Mouse (Mus musculus) heart, adult 2 months (tissue): Measurements from ENCODE around the gene Trp53. TPM values are rescaled to one million over a fixed set of nuclear protein-coding genes. Genes with fewer than 3 reads are reported as not detected.

Experiments used
- DNase-seq, 2 experiments: peaks; one replicate each; pipeline ENCODE4 v3.0.0; 2021
- H3K27ac ChIP-seq: fragments of 200-600 bp; 2 replicates; pipeline ENCODE4 v1.8.1; 2022
- H3K27me3 ChIP-seq: fragments of 200-500 bp; 2 replicates; pipeline ENCODE4 v1.6.1; 2012; ENCODE audit warnings: mild to moderate bottlenecking, low read length, inconsistent platforms, mixed read lengths; ENCODE audit not compliant: control insufficient read depth, insufficient read depth
- H3K36me3 ChIP-seq: fragments of 200-500 bp; 2 replicates; pipeline ENCODE4 v1.6.1; 2012; ENCODE audit warnings: low read length, inconsistent platforms; ENCODE audit not compliant: control insufficient read depth, insufficient read depth
- H3K4me1 ChIP-seq: fragments of 200-500 bp; 2 replicates; pipeline ENCODE4 v1.6.1; 2011; ENCODE audit warnings: low read length; ENCODE audit not compliant: control insufficient read depth, insufficient read depth
- H3K4me3 ChIP-seq: fragments of 200-600 bp; 2 replicates; pipeline ENCODE4 v1.8.1; 2022
- H3K79me2 ChIP-seq: fragments of 200-500 bp; replicated peaks from 2 replicates; pipeline ENCODE4 v1.6.1; 2012; ENCODE audit warnings: mild to moderate bottlenecking, inconsistent platforms, low read length, moderate library complexity, mixed read lengths; ENCODE audit not compliant: control insufficient read depth, insufficient read depth
- H3K9ac ChIP-seq: fragments of 200-500 bp; 2 replicates; pipeline ENCODE4 v1.6.1; 2012; ENCODE audit warnings: low read depth, mild to moderate bottlenecking, control low read depth, inconsistent platforms, low read length, mixed read lengths
- CTCF ChIP-seq: fragments of 200-600 bp; IDR thresholded peaks from 2 replicates; pipeline ENCODE4 v1.8.1; 2022; ENCODE audit warnings: antibody characterized with exemption, mild to moderate bottlenecking, moderate library complexity
- EP300 ChIP-seq: fragments of 200-500 bp; IDR thresholded peaks from 2 replicates; pipeline ENCODE4 v1.6.1; 2011; ENCODE audit warnings: low read depth, low read length, control low read depth; ENCODE audit not compliant: insufficient read depth
- POLR2A ChIP-seq: fragments of 200-500 bp; IDR thresholded peaks from 2 replicates; pipeline ENCODE4 v1.6.1; 2011; ENCODE audit warnings: mild to moderate bottlenecking, low read depth, low read length, control low read depth; ENCODE audit not compliant: insufficient read depth
- WGBS: fragments of 180-500 bp; shearing (Covaris S2); methylation state at CpG from one replicate; pipeline ENCODE4 v1.1.7; 2018; 5-methylcytosine and 5-hydroxymethylcytosine counted together
- intact Hi-C: fragments of 180-260 bp; cut with DNase I; formaldehyde crosslinking; loops from one replicate; pipeline ENCODE4 v1.15.1; 2025
- polyA plus RNA-seq: library from polyadenylated mRNA; depleted of rRNA; stranded (reverse); fragments of >200 nt; gene quantifications from 2 replicates; pipeline ENCODE4 v1.2.3, GENCODE M21; 2012
- total RNA-seq, 2 experiments: library from RNA; stranded (reverse); gene quantifications; 2 replicates each; pipeline ENCODE4 v1.2.3; 2021

Trp53 gene
- total and polyA plus RNA-seq, 3 experiments, result 13.6 to 35.0 (median 15.3) TPM

- no peaks in the 10 kb centered on the region for H3K79me2 ChIP-seq
- no peaks in the 10 kb centered on the region for H3K27me3 ChIP-seq
- H3K4me1 ChIP-seq, result no peaks in the 10 kb centered on the region
- no peak overlapping the region for H3K27ac ChIP-seq
- H3K4me3 ChIP-seq, result no peak overlapping the region
- WGBS, result 96% methylated on average over 6 of the region's 6 CpGs
- TF ChIP-seq EP300 (no peak), CTCF (no peak), POLR2A (no peak)
- H3K36me3 ChIP-seq, result no peaks in the 10 kb centered on the region
- no peak for DNase-seq
- intact Hi-C loops, result no loop called here
- H3K9ac ChIP-seq, result no peak overlapping the region
Measured at GRCm38 (mm10) chr11:69594853-69595252, 14.7 kb downstream of the Trp53 start.

DNA sequence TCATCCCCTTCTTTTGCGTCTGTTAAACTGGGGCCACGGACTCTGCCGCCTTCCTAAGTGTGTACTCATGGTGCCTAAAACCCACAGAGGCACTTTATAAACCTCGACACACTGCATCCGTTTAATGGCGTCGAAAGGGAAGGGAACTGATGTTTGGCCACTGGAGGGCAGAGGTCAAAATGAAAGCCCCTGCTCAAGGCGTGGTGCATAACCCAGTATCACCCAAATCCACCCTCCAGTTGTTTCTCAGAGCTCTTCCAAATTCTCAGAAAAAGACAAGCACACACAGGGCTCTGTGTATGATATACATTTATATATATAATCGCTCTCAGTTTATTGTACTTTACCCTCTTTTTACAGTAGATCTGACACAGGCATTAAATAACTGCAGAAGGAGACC is 19.3 kb downstream of the Trp53 start:
- Histone ChIP-seq H3K79me2 (no peaks in the 10 kb centered on the region), H3K36me3 (no peaks in the 10 kb centered on the region), H3K9ac (no peak overlapping the region), H3K4me1 (peaks cover 10% of the 10 kb centered on the region), H3K27ac (no peak overlapping the region), H3K27me3 (no peaks in the 10 kb centered on the region), H3K4me3 (no peak overlapping the region)
- TF ChIP-seq CTCF (no peak), EP300 (no peak), POLR2A (no peak)
- intact Hi-C loops, result no loop called here
- DNase-seq, result no peak
- WGBS, result 37% methylated on average over 9 of the region's 9 CpGs

- peak overlapping the region; percentile 26; the same call in 1 of the 2 replicates for H3K27ac ChIP-seq
- H3K9ac ChIP-seq, result no peak overlapping the region
- 22% methylated on average over 6 of the region's 6 CpGs for WGBS
Measured at GRCm38 (mm10) chr11:69600098-69600497, 19.9 kb downstream of the Trp53 start.

GRCm38 (mm10) chr11:69601768-69602167 is 21.6 kb downstream of the Trp53 start:
- peaks cover 10% of the 10 kb centered on the region for H3K4me1 ChIP-seq
- TF ChIP-seq EP300, result no peak
- TF ChIP-seq CTCF, result no peak
- TF ChIP-seq POLR2A, result no peak
- no peaks in the 10 kb centered on the region for H3K27me3 ChIP-seq
- 44% methylated on average over 3 of the region's 3 CpGs for WGBS
- intact Hi-C loops, result no loop called here
- no peak overlapping the region for H3K4me3 ChIP-seq
- no peak for DNase-seq
- no peak overlapping the region for H3K27ac ChIP-seq
- H3K9ac ChIP-seq, result no peak overlapping the region
- no peaks in the 10 kb centered on the region for H3K36me3 ChIP-seq
- no peaks in the 10 kb centered on the region for H3K79me2 ChIP-seq

More at GRCm38 (mm10) chr11:69600098-69600497, 19.9 kb downstream of the Trp53 start:
- intact Hi-C loops, result no loop called here
- Histone ChIP-seq H3K36me3 (no peaks in the 10 kb centered on the region), H3K79me2 (no peaks in the 10 kb centered on the region), H3K27me3 (no peaks in the 10 kb centered on the region), H3K4me3 (no peak overlapping the region), H3K4me1 (peaks cover 10% of the 10 kb centered on the region)
- TF ChIP-seq POLR2A (no peak), EP300 (no peak), CTCF (no peak)
- peak; percentile 64 to 70 for DNase-seq

DNA sequence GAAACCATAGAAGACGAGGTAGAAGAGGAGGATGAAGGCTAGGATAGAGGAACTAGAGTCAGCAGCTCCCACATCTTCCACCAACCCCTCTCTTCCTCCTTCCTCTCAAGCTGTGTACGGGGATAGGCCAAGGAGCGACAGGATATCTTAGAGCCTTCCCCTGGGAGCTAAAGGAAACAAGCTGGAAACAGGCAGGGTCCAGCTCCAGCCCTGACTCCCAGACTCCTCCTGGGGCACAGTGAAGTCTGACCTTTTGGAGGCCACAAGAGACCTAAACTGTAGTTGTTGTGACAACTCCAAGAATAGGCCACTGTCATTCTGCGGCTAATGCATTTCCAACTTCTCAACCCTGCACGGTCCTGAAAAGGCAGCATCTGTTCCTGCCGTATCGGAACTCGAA is 23.4 kb downstream of the Trp53 start:
- 32% methylated on average over 8 of the region's 8 CpGs for WGBS
- Histone ChIP-seq H3K36me3 (no peaks in the 10 kb centered on the region), H3K4me1 (peaks cover 10% of the 10 kb centered on the region), H3K79me2 (no peaks in the 10 kb centered on the region), H3K4me3 (no peak overlapping the region), H3K9ac (no peak overlapping the region), H3K27me3 (no peaks in the 10 kb centered on the region), H3K27ac (peak overlapping the region; percentile 51)
- intact Hi-C loops, result loop anchor here (1.0 kb wide), 1 partner anchor 22 kb away; no protein-coding TSS in a partner anchor
- TF ChIP-seq EP300 (peak; percentile 29; the same call in 1 of the 2 replicates), POLR2A (peak; percentile 18; the same call in 1 of the 2 replicates), CTCF (no peak)
- peak; percentile 33 to 49 for DNase-seq

DNA sequence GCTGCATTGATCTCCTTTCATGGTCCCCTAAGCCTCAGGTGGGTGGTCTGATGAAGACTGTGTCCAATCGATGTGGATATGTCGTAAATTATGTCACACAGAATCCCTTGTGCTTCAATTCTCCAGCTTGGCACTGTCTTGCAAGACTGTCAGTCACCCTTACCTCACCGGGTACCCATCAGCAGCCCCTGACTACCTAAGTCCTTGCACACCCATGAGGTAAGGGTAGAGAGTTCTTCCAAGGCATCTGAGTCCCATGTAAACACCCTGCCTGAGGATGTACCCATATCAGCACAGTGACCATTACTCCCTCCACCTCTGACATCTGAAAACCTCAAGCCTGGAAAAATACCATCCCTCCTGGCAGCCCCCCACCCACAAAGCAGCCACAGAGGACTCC is 24.2 kb downstream of the Trp53 start:
- intact Hi-C loops, result no loop called here
- Histone ChIP-seq H3K9ac (peak overlapping the region; percentile 71), H3K36me3 (no peaks in the 10 kb centered on the region), H3K4me1 (peaks cover 10% of the 10 kb centered on the region), H3K79me2 (no peaks in the 10 kb centered on the region), H3K27me3 (no peaks in the 10 kb centered on the region), H3K27ac (peak overlapping the region; percentile 32), H3K4me3 (no peak overlapping the region; the same call in 1 of the 2 replicates)
- DNase-seq, result no peak
- TF ChIP-seq EP300, result no peak
- no peak for TF ChIP-seq POLR2A
- WGBS, result 72% methylated on average over 3 of the region's 3 CpGs
